Mouse (Mus musculus): Measurements from ENCODE around the gene Fndc8. TPM values are rescaled to one million over a fixed set of nuclear protein-coding genes. Genes with fewer than 3 reads are reported as not detected.
"Not testable (repeated sequence)": the region's sequence is repeated elsewhere in the genome, so short reads cannot be mapped to it uniquely, and the experiment has no call there.

Fndc8 gene
- polyA plus RNA-seq, 1 experiment from 2014 or later = 0.55 TPM

- Histone ChIP-seq H3K9ac (ENCODE audit: low read depth, low read length) (no peak overlapping the region), H3K27me3 (ENCODE audit: insufficient read depth, low read length) (no peaks in the 10 kb centered on the region), H3K4me3 (replicated peaks; ENCODE audit: low read depth, low read length) (no peak overlapping the region), H3K4me1 (replicated peaks; ENCODE audit: insufficient read depth, low read length) (no peaks in the 10 kb centered on the region), H3K27ac (no peak overlapping the region), H3K9me3 (replicated peaks; ENCODE audit: low read length) (no peaks in the 10 kb centered on the region), H3K36me3 (ENCODE audit: insufficient read depth, low read length) (no peaks in the 10 kb centered on the region), H3K4me2 (ENCODE audit: low read length) (no peak overlapping the region)
- 69% methylated on average over 4 of the region's 4 CpGs for WGBS
- TF ChIP-seq CTCF (IDR thresholded peaks at IDR 0.05; ENCODE audit: low read depth) = no peak
- no peak for ATAC-seq (replicated peaks; ENCODE audit: low FRiP score, low read depth)
- DNase-seq (ENCODE audit: low spot score) = no peak
Measured at GRCm38 (mm10) chr11:82921691-82922090, 29.8 kb downstream of the Fndc8 start.

DNA sequence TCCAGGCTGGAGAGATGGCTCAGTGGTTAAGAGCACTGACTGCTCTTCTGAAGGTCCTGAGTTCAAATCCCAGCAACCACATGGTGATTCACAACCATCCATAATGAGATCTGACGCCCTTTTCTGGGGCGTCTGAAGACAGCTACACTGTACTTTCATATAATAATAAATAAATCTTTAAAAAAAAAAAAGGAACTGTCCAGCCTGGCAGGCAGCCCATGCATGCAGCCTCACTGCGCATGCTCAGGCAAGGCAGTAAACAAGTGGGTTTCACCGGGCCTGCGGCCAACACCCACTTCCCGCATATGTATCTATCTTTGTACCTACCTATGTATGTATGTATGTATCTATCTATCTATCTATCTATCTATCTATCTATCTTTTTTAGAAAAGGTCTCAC lies 32.0 kb downstream of the Fndc8 start:
- not testable (repeated sequence) for ATAC-seq (replicated peaks; ENCODE audit: low FRiP score, low read depth); H3K27me3 ChIP-seq (ENCODE audit: insufficient read depth, low read length); H3K36me3 ChIP-seq (ENCODE audit: insufficient read depth, low read length); H3K9me3 ChIP-seq (replicated peaks; ENCODE audit: low read length); DNase-seq (ENCODE audit: low spot score); H3K4me1 ChIP-seq (replicated peaks; ENCODE audit: insufficient read depth, low read length); H3K27ac ChIP-seq; H3K4me3 ChIP-seq (replicated peaks; ENCODE audit: low read depth, low read length); H3K9ac ChIP-seq (ENCODE audit: low read depth, low read length); H3K4me2 ChIP-seq (ENCODE audit: low read length)
- 71% methylated on average over 6 of the region's 6 CpGs for WGBS

- Histone ChIP-seq H3K4me1 (replicated peaks; ENCODE audit: insufficient read depth, low read length) (no peaks in the 10 kb centered on the region; the same call in 1 of the 2 replicates), H3K4me3 (replicated peaks; ENCODE audit: low read depth, low read length) (no peak overlapping the region), H3K36me3 (ENCODE audit: insufficient read depth, low read length) (no peaks in the 10 kb centered on the region), H3K4me2 (ENCODE audit: low read length) (no peak overlapping the region), H3K9ac (ENCODE audit: low read depth, low read length) (no peak overlapping the region), H3K27me3 (ENCODE audit: insufficient read depth, low read length) (peaks cover 6% of the 10 kb centered on the region; the same call in 1 of the 2 replicates), H3K27ac (no peak overlapping the region), H3K9me3 (replicated peaks; ENCODE audit: low read length) (no peaks in the 10 kb centered on the region)
- ATAC-seq (replicated peaks; ENCODE audit: low FRiP score, low read depth) (no peak), DNase-seq (ENCODE audit: low spot score) (no peak)
- no peak for TF ChIP-seq CTCF (IDR thresholded peaks at IDR 0.05; ENCODE audit: low read depth)
- WGBS = 38% methylated on average over 20 of the region's 20 CpGs
Measured at GRCm38 (mm10) chr11:82928897-82929632, 37.1 kb downstream of the Fndc8 start.

DNA sequence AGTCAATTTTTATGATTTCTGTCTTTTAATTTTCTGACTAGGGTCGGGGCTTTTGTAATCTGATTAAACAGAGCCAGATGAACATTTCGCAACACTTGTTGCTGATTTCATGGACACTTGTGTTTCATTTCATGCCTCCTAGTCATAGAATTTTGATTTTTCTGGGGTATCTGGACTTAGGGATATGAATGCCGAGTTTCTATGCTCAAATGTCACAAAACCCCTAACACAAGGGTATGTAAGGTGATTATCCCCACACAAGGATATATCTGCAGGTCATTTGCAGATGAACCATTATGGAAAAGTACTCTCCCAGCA lies 37.7 kb downstream of the Fndc8 start:
- TF ChIP-seq CTCF (IDR thresholded peaks at IDR 0.05; ENCODE audit: low read depth) = no peak
- H3K9me3 ChIP-seq (replicated peaks; ENCODE audit: low read length) = no peaks in the 10 kb centered on the region
- peaks cover 12% of the 10 kb centered on the region; the same call in 1 of the 2 replicates for H3K27me3 ChIP-seq (ENCODE audit: insufficient read depth, low read length)
- H3K4me1 ChIP-seq (replicated peaks; ENCODE audit: insufficient read depth, low read length) = no peaks in the 10 kb centered on the region; the same call in 1 of the 2 replicates
- H3K4me3 ChIP-seq (replicated peaks; ENCODE audit: low read depth, low read length) = no peak overlapping the region; the same call in 1 of the 2 replicates
- no peak overlapping the region for H3K27ac ChIP-seq
- peak overlapping the region; percentile 83; the same call in 1 of the 2 replicates for H3K4me2 ChIP-seq (ENCODE audit: low read length)
- H3K36me3 ChIP-seq (ENCODE audit: insufficient read depth, low read length) = no peaks in the 10 kb centered on the region
- no peak overlapping the region for H3K9ac ChIP-seq (ENCODE audit: low read depth, low read length)
- ATAC-seq (replicated peaks; ENCODE audit: low FRiP score, low read depth) (no peak), DNase-seq (ENCODE audit: low spot score) (no peak)
- 58% methylated on average over 3 of the region's 3 CpGs for WGBS

- not testable (repeated sequence) for H3K4me1 ChIP-seq (replicated peaks; ENCODE audit: insufficient read depth, low read length); H3K36me3 ChIP-seq (ENCODE audit: insufficient read depth, low read length); H3K9me3 ChIP-seq (replicated peaks; ENCODE audit: low read length); DNase-seq (ENCODE audit: low spot score); ATAC-seq (replicated peaks; ENCODE audit: low FRiP score, low read depth)
- peak overlapping the region; percentile 70 for H3K9ac ChIP-seq (ENCODE audit: low read depth, low read length)
- peaks cover 17% of the 10 kb centered on the region; the same call in 1 of the 2 replicates for H3K27me3 ChIP-seq (ENCODE audit: insufficient read depth, low read length)
- H3K4me2 ChIP-seq (ENCODE audit: low read length) = peak overlapping the region; percentile 83
- WGBS = under 1% methylated on average over 76 of the region's 85 CpGs
- H3K4me3 ChIP-seq (replicated peaks; ENCODE audit: low read depth, low read length) = peak overlapping the region; percentile 51
- 0 out of 2 replicates have a peak overlapping the region, but pooled peaks have one; percentile 11 for H3K27ac ChIP-seq
Measured at GRCm38 (mm10) chr11:82930391-82930955, 38.5 kb downstream of the Fndc8 start.

DNA sequence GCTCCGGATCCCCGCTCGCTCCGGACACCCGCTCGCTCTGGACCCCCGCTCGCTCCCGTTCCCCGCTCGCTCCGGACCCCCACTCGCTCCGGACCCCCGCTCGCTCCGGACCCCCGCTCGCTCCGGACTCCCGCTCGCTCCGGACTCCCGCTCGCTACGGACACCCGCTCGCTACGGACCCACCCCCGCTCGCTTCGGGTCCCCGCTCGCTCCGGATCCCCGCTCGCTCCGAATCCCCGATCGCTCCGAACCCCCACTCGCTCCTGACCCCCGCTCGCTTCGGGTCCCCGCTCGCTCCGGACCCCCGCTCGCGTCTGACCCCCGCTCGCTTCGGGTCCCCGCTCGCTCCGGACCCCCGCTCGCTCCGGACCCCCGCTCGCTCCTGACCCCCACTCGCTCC lies 39.2 kb downstream of the Fndc8 start:
- not testable (repeated sequence) for DNase-seq (ENCODE audit: low spot score); H3K4me1 ChIP-seq (replicated peaks; ENCODE audit: insufficient read depth, low read length); H3K36me3 ChIP-seq (ENCODE audit: insufficient read depth, low read length); ATAC-seq (replicated peaks; ENCODE audit: low FRiP score, low read depth); H3K9me3 ChIP-seq (replicated peaks; ENCODE audit: low read length)
- Histone ChIP-seq H3K27ac (peak overlapping the region; percentile 64), H3K4me2 (ENCODE audit: low read length) (peak overlapping the region; percentile 83), H3K4me3 (replicated peaks; ENCODE audit: low read depth, low read length) (peak overlapping the region; percentile 51), H3K9ac (ENCODE audit: low read depth, low read length) (peak overlapping the region; percentile 70), H3K27me3 (ENCODE audit: insufficient read depth, low read length) (peaks cover 23% of the 10 kb centered on the region; the same call in 1 of the 2 replicates)
- WGBS = under 1% methylated on average over 44 of the region's 63 CpGs

- not testable (repeated sequence) for ATAC-seq (replicated peaks; ENCODE audit: low FRiP score, low read depth)
Measured at GRCm38 (mm10) chr11:82931671-82932450, 39.9 kb downstream of the Fndc8 start.

More at GRCm38 (mm10) chr11:82931671-82932450, 39.9 kb downstream of the Fndc8 start:
- under 1% methylated on average over 113 of the region's 119 CpGs for WGBS
- Histone ChIP-seq H3K4me3 (replicated peaks; ENCODE audit: low read depth, low read length) (peak overlapping the region; percentile 51), H3K9ac (ENCODE audit: low read depth, low read length) (peak overlapping the region; percentile 70), H3K27ac (peak overlapping the region; percentile 64), H3K27me3 (ENCODE audit: insufficient read depth, low read length) (peaks cover 24% of the 10 kb centered on the region; the same call in 1 of the 2 replicates), H3K4me2 (ENCODE audit: low read length) (peak overlapping the region; percentile 83)
- not testable (repeated sequence) for H3K4me1 ChIP-seq (replicated peaks; ENCODE audit: insufficient read depth, low read length); H3K9me3 ChIP-seq (replicated peaks; ENCODE audit: low read length); H3K36me3 ChIP-seq (ENCODE audit: insufficient read depth, low read length); DNase-seq (ENCODE audit: low spot score)
